Mouse (Mus musculus): ENCODE results near the gene Gm15517.

Gene Gm15517

DNA sequence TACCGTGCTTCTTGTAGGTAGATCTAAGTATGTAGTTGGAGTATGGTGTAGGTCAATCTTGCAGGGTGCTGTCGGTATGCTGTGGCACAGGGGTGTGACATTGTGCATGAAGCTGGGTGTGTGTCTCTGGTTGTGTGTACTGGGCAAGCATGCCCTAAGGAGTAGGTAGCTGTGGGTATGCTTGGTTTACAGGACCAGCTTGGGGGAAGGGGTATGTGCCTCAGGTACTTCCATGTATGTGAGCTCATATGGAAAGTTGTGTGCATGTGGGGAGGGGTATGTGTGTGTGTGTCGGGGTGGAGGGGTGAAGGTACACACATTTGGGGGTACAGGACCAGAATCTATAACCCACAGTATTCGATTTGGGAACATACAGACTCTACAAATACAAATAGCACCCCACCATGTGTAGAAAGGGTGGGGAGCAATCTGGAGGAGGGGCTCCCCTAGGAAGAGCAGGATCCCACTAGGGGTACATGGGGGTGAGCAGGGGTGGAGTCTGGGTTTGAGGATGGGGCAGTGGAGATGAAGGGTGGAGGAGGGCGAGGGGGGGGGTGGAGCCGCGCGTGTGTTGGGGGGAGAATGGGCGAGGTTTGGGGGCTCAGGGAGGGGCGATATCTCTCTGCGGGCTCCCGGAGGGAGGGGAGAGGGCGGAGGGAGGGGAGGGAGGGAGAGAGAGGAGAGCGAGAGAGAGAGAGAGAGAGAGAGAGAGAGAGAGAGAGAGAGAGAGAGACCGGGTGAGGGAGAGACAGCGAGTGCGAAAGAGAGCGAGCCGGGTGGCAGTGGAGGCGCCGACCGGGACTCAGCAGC, 48.4 kb downstream of the Gm15517 start, which contains the start of gene Shank1:
Gene Shank1 (plus strand): TSS at position 779 of the 810 bp plus-strand sequence.
- 10% methylated on average over 20 of the region's 22 CpGs for WGBS

DNA sequence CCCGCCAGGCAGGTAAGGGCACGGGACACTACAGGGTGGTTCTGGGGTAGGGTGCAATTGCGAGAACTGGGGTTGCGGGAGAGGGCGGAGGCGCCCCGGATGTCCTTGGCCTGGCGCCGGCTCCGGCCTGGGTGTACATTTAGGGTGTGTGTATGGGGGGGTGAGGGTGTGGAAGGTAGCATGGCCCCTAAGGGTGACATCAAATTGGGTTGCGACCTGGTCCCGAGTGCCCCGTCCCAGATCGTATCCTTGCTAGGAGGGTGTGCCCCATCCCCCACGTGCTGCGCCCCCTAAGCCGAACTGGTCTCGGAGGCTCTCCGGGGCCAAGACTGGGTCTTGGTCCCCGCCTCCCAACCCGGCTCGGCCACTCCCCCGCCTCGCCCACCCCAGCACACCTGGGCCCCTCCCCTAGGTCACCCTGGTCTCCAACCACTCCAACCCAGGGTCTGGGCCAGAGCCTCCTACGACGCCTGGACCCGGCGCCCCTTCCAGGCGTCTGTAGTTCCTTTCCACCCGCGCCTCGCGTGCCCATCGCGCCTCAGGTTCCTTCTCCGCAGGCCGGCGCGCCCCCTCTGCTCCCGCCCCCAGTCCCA, 49.1 kb downstream of the Gm15517 start:
- WGBS = 2% methylated on average over 39 of the region's 40 CpGs

DNA sequence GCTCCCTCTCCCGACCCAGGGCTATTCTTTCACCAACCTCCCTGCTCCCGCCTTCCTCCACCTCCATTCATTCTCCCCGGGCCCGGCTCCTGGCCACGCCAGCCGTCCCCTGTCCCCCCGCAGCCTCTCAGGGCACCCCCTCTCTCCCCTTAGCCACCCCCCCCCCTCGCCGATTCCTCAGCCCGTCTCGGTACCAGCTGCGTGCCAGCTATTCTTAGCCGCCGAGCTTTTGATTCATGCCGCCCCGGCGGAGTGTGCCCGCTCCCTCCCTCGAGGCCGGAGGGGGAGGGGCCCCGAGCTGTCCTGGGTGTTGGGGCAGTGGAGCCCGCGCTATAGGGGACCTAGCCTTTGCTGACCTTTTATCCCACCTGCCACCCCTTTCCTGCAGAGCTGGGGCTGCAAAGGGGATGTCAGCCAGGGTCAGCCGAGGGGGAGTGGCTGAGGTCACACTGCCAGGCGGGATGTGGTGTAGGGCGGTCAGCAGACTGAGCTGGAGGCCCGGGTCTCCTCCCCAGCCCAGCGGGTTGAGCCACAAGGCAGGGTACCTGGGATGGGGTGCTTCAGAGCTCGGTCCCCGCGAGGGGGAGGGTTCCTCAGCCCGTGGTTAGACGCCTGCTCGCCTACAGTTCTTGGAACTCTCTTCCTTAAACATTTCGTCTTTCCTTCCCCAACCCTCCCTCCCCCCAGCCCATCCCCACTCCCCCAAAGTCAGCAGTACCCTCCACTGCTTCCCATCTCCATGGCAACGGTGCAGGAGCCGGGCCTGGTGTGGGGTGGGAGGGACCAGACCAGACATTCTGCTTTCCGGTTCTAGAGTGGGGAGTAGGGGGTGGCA, 49.8 kb downstream of the Gm15517 start:
- WGBS = 2% methylated on average over 38 of the region's 38 CpGs

All from cerebral cortex, adult 2 months (tissue).